Mouse (Mus musculus) ovary, adult 2 months (tissue): ENCODE results near the gene Mterf1a. TPM values are rescaled to one million over a fixed set of nuclear protein-coding genes. Genes with fewer than 3 reads are reported as not detected.

ENCODE experiments used
- polyA plus RNA-seq: library from polyadenylated mRNA; depleted of rRNA; stranded (reverse); fragments of >200 nt; gene quantifications from 2 replicates; pipeline ENCODE4 v1.2.3, GENCODE M21; 2012; rRNA removed

Mterf1a gene
- polyA plus RNA-seq = 0.64 and 1.1 TPM in 2 replicates

DNA sequence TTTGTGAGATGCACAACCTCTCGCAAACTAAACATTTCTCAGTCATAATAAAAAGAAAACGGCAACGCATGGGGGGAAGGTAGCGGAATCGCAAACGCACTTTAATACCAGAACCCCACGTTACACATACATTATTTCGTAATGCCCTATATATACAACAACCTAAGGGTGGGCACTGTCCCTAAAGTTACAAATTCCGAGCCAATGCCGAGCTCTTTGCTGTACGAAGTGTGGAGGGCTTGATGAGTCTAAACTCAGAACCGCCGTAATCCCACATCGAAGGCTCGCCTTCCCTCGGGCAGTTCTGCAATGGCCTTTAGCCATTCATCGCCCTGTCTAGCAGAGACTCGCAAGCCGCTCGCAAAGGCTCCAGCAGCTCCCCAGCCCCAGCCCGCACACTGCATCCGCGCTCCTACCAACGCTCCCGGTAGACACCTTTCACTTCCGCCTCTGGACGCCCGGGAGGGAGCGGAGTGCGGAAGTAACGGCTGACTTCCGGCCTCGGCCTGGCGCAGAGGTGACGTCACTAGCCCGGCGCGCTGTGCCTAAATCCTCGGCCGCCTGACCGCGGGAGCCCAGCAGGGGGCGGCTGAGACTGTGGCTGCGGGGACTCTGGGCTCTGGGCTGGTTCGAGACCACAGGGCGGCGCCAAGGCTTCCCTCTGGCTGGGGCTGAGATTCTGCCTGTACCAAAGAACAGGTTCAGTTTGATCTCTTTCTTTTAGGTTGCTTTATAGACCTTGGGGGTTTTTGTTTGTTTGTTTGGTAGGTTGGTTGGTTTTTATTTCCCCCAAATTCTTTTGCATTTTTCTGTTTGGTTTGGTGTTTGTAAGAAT, at the start of gene Mterf1a:
Gene Mterf1a (minus strand): TSS at position 475 of the 835 bp plus-strand sequence.

DNA sequence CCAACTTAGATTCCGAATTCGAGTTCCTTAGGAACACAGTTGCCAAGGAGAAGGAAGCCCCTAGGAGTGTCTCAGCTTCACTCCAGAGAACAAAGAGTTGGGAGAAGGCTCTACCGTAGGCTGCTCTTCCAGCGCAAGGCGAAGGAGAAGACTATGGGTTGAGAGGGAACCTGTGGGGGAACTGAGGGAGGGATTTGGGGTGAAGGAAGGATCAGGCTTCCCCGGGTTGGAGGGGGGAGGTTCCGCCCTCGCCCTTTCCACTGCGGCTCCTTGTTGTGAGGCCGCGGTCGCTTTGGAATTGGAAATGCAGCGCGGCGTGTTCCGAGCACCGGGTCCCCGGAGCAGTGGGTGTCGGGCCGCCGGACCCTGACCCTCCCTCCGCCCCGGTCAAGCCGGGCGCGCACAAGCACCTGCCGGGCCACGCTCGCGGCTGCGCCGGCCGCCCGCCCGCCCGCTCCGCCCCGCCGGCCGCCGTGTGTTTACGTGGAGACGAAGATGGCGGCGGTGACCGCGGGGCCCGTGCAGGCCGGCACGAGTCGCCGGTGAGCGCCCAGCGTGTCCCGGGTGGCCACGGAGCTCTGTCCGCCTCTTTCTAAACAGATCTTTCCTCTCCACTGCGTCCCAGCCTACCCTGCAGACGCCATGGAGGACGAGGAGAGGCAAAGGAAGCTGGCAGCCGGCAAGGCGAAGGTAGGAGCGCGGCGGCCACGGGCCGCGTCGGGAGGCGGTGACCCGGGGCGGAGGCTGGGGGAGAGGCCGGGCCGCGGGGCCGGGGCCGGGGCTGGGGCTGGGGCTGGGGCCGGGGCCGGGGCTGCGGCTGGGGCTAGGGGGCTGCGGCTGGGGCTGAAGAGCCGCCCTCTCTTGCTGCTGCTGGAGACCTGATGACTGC, 34.3 kb upstream of the Mterf1a start, which contains the start of gene Akap9:
Gene Akap9 (plus strand): TSS at position 254 of the 889 bp plus-strand sequence.

DNA sequence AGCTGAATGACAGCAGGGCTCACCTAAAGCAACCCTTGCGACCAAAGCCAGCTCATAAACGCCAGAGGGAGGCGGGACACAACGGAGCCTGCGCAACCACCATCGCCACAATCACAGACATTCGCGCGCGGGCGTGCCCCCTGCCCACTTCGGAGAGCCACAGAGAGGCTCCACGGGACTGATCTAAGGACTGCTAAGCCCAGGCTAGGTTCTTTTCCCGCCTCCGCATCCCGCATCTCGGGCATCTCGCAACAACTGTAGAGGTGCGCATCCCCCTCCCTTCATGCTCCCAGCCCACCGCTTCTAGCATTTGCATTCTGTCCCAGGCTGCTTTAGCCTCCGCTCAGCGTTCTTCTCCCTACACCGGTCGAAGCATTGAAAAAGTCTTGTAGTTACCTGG, 48.7 kb downstream of the Mterf1a start, which contains the start of gene Lrrd1:
Gene Lrrd1 (plus strand): TSS at position 148 of the 400 bp plus-strand sequence.

Other genes with a start within 250 kb of the Mterf1a start
- not detected in 2 replicates for gene Tmbim7, start 242.8 kb downstream of the Mterf1a start, polyA plus RNA-seq
- 45.3 and 63.1 TPM in 2 replicates for gene Gatad1, start 236.7 kb downstream of the Mterf1a start, polyA plus RNA-seq
- gene Ankib1, start 91.0 kb downstream of the Mterf1a start, polyA plus RNA-seq = 7.9 and 9.2 TPM in 2 replicates
- 4.8 and 5.5 TPM in 2 replicates for gene Krit1, start 90.7 kb downstream of the Mterf1a start, polyA plus RNA-seq
- 0.05 TPM in 1 of 2 replicates, not detected in the other for gene Lrrd1, start 48.8 kb downstream of the Mterf1a start, polyA plus RNA-seq
- gene Akap9, start 34.1 kb upstream of the Mterf1a start, polyA plus RNA-seq = 12.8 and 31.8 TPM in 2 replicates
- gene Cyp51, start 210.8 kb upstream of the Mterf1a start, polyA plus RNA-seq = 91.8 and 92.9 TPM in 2 replicates